Mouse (Mus musculus) limb, embryonic 11.5 days (tissue): Measurements from ENCODE around the gene Mapk9. TPM values are rescaled to one million over a fixed set of nuclear protein-coding genes. Genes with fewer than 3 reads are reported as not detected.

Source experiments
- ATAC-seq: fragments of 200-750 bp; cut with Nextera tagmentation; 2 replicates; pipeline ENCODE4 v1.8.0; 2017; ENCODE audit warnings: low read depth; ENCODE audit not compliant: insufficient number of reproducible peaks, low FRiP score, low TSS enrichment
- DNase-seq: peaks from one replicate; pipeline ENCODE4 v3.0.0-alpha.2; 2015; ENCODE audit warnings: low spot score
- H3K27ac ChIP-seq: fragments of 300-500 bp; sonication (generic); replicated peaks from 2 replicates; pipeline ENCODE4 v1.5.1; 2014; ENCODE audit warnings: low read depth, mild to moderate bottlenecking, low read length
- H3K27me3 ChIP-seq: fragments of 300-500 bp; sonication (generic); 2 replicates; pipeline ENCODE4 v1.6.1; 2014; ENCODE audit warnings: mild to moderate bottlenecking, low read length, mixed read lengths; ENCODE audit not compliant: control insufficient read depth, insufficient read depth
- H3K36me3 ChIP-seq: fragments of 300-500 bp; sonication (generic); 2 replicates; pipeline ENCODE4 v1.6.1; 2014; ENCODE audit warnings: mild to moderate bottlenecking, low read length, moderate library complexity, mixed read lengths; ENCODE audit not compliant: control insufficient read depth, insufficient read depth
- H3K4me1 ChIP-seq: fragments of 300-500 bp; sonication (generic); 2 replicates; pipeline ENCODE4 v1.6.1; 2014; ENCODE audit warnings: low read length, mixed read lengths; ENCODE audit not compliant: control insufficient read depth, insufficient read depth
- H3K4me2 ChIP-seq: fragments of 300-500 bp; sonication (generic); 2 replicates; pipeline ENCODE4 v1.6.1; 2014; ENCODE audit warnings: low read depth, mild to moderate bottlenecking, moderate library complexity; ENCODE audit not compliant: severe bottlenecking
- H3K4me3 ChIP-seq: fragments of 300-500 bp; sonication (generic); 2 replicates; pipeline ENCODE4 v1.5.1; 2014; ENCODE audit warnings: low read depth, low read length
- H3K9ac ChIP-seq: fragments of 300-500 bp; sonication (generic); 2 replicates; pipeline ENCODE4 v1.6.1; 2014; ENCODE audit warnings: mild to moderate bottlenecking, low read length
- H3K9me3 ChIP-seq: fragments of 300-500 bp; sonication (generic); 2 replicates; pipeline ENCODE4 v1.6.1; 2016; ENCODE audit warnings: low read length; ENCODE audit not compliant: control insufficient read depth
- WGBS: fragments of 180-500 bp; shearing (Covaris S2); extraction: QIAGEN DNeasy Blood & Tissue Kit; methylation state at CpG from one replicate; pipeline ENCODE4 v1.1.7; 2014; 5-methylcytosine and 5-hydroxymethylcytosine counted together
- polyA plus RNA-seq: library from polyadenylated mRNA; unstranded; fragments of >200 nt; fragmentation: Nextera tagmentation; extraction: Ambion mirVana; gene quantifications from 2 replicates; pipeline ENCODE4 v1.2.1, GENCODE M21; 2014

The Mapk9 gene
- polyA plus RNA-seq, 1 experiment from 2014 or later = 34.2 TPM

GRCm38 (mm10) chr11:49829176-49829745 is 17.3 kb upstream of the Mapk9 start:
- Histone ChIP-seq H3K4me1 (no peaks in the 10 kb centered on the region), H3K4me3 (no peak overlapping the region), H3K9me3 (no peaks in the 10 kb centered on the region), H3K9ac (no peak overlapping the region), H3K27me3 (no peaks in the 10 kb centered on the region), H3K4me2 (no peak overlapping the region), H3K27ac (no peak overlapping the region), H3K36me3 (peaks cover 11% of the 10 kb centered on the region)
- ATAC-seq (no peak), DNase-seq (no peak)
- WGBS = 84% methylated on average over 7 of the region's 7 CpGs

GRCm38 (mm10) chr11:49831980-49832379 is 14.6 kb upstream of the Mapk9 start:
- Histone ChIP-seq H3K27me3 (no peaks in the 10 kb centered on the region), H3K4me3 (no peak overlapping the region), H3K9ac (no peak overlapping the region), H3K9me3 (no peaks in the 10 kb centered on the region), H3K4me2 (no peak overlapping the region), H3K4me1 (no peaks in the 10 kb centered on the region), H3K27ac (no peak overlapping the region), H3K36me3 (peaks cover 15% of the 10 kb centered on the region)
- ATAC-seq (no peak), DNase-seq (no peak)
- 92% methylated on average over 12 of the region's 12 CpGs for WGBS

- WGBS = 85% methylated on average over 5 of the region's 5 CpGs
- Histone ChIP-seq H3K27ac (no peak overlapping the region), H3K4me2 (no peak overlapping the region), H3K4me3 (no peak overlapping the region), H3K36me3 (peaks cover 15% of the 10 kb centered on the region), H3K27me3 (no peaks in the 10 kb centered on the region), H3K4me1 (no peaks in the 10 kb centered on the region), H3K9ac (no peak overlapping the region), H3K9me3 (no peaks in the 10 kb centered on the region)
- no peak for ATAC-seq
- DNase-seq = no peak
Observed at GRCm38 (mm10) chr11:49832962-49833361, 13.6 kb upstream of the Mapk9 start.

GRCm38 (mm10) chr11:49834248-49834647 is 12.3 kb upstream of the Mapk9 start:
- peaks cover 18% of the 10 kb centered on the region for H3K36me3 ChIP-seq
- ATAC-seq = no peak
- no peak for DNase-seq
- H3K27ac ChIP-seq = no peak overlapping the region
- H3K9ac ChIP-seq = no peak overlapping the region
- WGBS = 90% methylated on average over 6 of the region's 6 CpGs
- H3K4me1 ChIP-seq = no peaks in the 10 kb centered on the region
- H3K4me2 ChIP-seq = no peak overlapping the region
- H3K4me3 ChIP-seq = no peak overlapping the region
- H3K9me3 ChIP-seq = no peaks in the 10 kb centered on the region
- H3K27me3 ChIP-seq = no peaks in the 10 kb centered on the region

GRCm38 (mm10) chr11:49835257-49835956 is 11.1 kb upstream of the Mapk9 start:
- Histone ChIP-seq H3K36me3 (peaks cover 14% of the 10 kb centered on the region), H3K4me1 (no peaks in the 10 kb centered on the region), H3K9ac (no peak overlapping the region), H3K27ac (no peak overlapping the region), H3K4me3 (no peak overlapping the region), H3K9me3 (no peaks in the 10 kb centered on the region), H3K4me2 (no peak overlapping the region), H3K27me3 (no peaks in the 10 kb centered on the region)
- ATAC-seq (no peak), DNase-seq (no peak)
- WGBS = 94% methylated on average over 11 of the region's 11 CpGs

- Histone ChIP-seq H3K27me3 (no peaks in the 10 kb centered on the region), H3K36me3 (peaks cover 13% of the 10 kb centered on the region), H3K27ac (no peak overlapping the region), H3K4me1 (no peaks in the 10 kb centered on the region; the same call in 1 of the 2 replicates), H3K4me2 (no peak overlapping the region), H3K9ac (no peak overlapping the region), H3K4me3 (no peak overlapping the region), H3K9me3 (no peaks in the 10 kb centered on the region)
- WGBS = 81% methylated on average over 13 of the region's 13 CpGs
- DNase-seq = no peak
- ATAC-seq = no peak
Observed at GRCm38 (mm10) chr11:49837717-49838407, 8.7 kb upstream of the Mapk9 start.

- no peaks in the 10 kb centered on the region for H3K27me3 ChIP-seq
- DNase-seq = no peak
- no peak overlapping the region for H3K9ac ChIP-seq
- no peak overlapping the region for H3K27ac ChIP-seq
- H3K9me3 ChIP-seq = no peaks in the 10 kb centered on the region
- no peak overlapping the region for H3K4me3 ChIP-seq
- no peak overlapping the region for H3K4me2 ChIP-seq
- H3K4me1 ChIP-seq = no peaks in the 10 kb centered on the region; the same call in 1 of the 2 replicates
- WGBS = 89% methylated on average over 1 of the region's 1 CpGs
- no peak for ATAC-seq
- peaks cover 3% of the 10 kb centered on the region; the same call in 1 of the 2 replicates for H3K36me3 ChIP-seq
Observed at GRCm38 (mm10) chr11:49840666-49841065, 5.9 kb upstream of the Mapk9 start.

GRCm38 (mm10) chr11:49841886-49842285 is 4.7 kb upstream of the Mapk9 start:
- Histone ChIP-seq H3K4me3 (no peak overlapping the region), H3K9me3 (no peaks in the 10 kb centered on the region), H3K36me3 (peaks cover 3% of the 10 kb centered on the region; the same call in 1 of the 2 replicates), H3K4me2 (no peak overlapping the region), H3K27ac (no peak overlapping the region), H3K4me1 (no peaks in the 10 kb centered on the region; the same call in 1 of the 2 replicates), H3K27me3 (no peaks in the 10 kb centered on the region), H3K9ac (no peak overlapping the region)
- WGBS = 59% methylated on average over 1 of the region's 1 CpGs
- no peak for DNase-seq
- ATAC-seq = no peak
